Mouse (Mus musculus) right cerebral cortex, postnatal 36 days (tissue): ENCODE results near the gene Dcaf17.
A peak's percentile ranks its signal among the peaks of the same experiment; 100 is the strongest.

Experiments used
- DNase-seq, 2 experiments: peaks; one replicate each; pipeline ENCODE4 v3.0.0; 2022; ENCODE audit warnings: low spot score in 2 of 2, mixed read lengths in 1 of 2

Gene Dcaf17

GRCm38 (mm10) chr2:71055300-71056114 lies at the start of gene Dcaf17, which contains the start of gene Mettl8:
Gene Dcaf17 (plus strand): TSS chr2:71055328.
Gene Mettl8 (minus strand): TSS chr2:71055583.
- peak; percentile 87 to 88 for DNase-seq

- DNase-seq = no peak
Observed at GRCm38 (mm10) chr2:71011816-71012215, 43.3 kb upstream of the Dcaf17 start.

- DNase-seq = no peak
Observed at GRCm38 (mm10) chr2:71013521-71013920, 41.6 kb upstream of the Dcaf17 start.

- DNase-seq = no peak
Observed at GRCm38 (mm10) chr2:71019277-71019676, 35.9 kb upstream of the Dcaf17 start.

GRCm38 (mm10) chr2:71019704-71020375 lies 35.3 kb upstream of the Dcaf17 start:
- no peak for DNase-seq

- DNase-seq = peak in 1 of 2 experiments; percentile 20
Observed at GRCm38 (mm10) chr2:71020674-71021073, 34.5 kb upstream of the Dcaf17 start.

- DNase-seq = no peak
Observed at GRCm38 (mm10) chr2:71022991-71023390, 32.1 kb upstream of the Dcaf17 start.

- DNase-seq = no peak
Observed at GRCm38 (mm10) chr2:71023986-71024385, 31.1 kb upstream of the Dcaf17 start.

- DNase-seq = no peak
Observed at GRCm38 (mm10) chr2:71025576-71026315, 29.4 kb upstream of the Dcaf17 start.

GRCm38 (mm10) chr2:71026787-71027186 lies 28.3 kb upstream of the Dcaf17 start:
- DNase-seq = no peak

- no peak for DNase-seq
Observed at GRCm38 (mm10) chr2:71027631-71028030, 27.5 kb upstream of the Dcaf17 start.

- DNase-seq = no peak
Observed at GRCm38 (mm10) chr2:71030663-71031062, 24.5 kb upstream of the Dcaf17 start.

- no peak for DNase-seq
Observed at GRCm38 (mm10) chr2:71031973-71032794, 22.9 kb upstream of the Dcaf17 start.

- DNase-seq = no peak
Observed at GRCm38 (mm10) chr2:71033014-71033413, 22.1 kb upstream of the Dcaf17 start.

GRCm38 (mm10) chr2:71033987-71034386 lies 21.1 kb upstream of the Dcaf17 start:
- DNase-seq = no peak

- DNase-seq = no peak
Observed at GRCm38 (mm10) chr2:71037447-71037846, 17.7 kb upstream of the Dcaf17 start.

GRCm38 (mm10) chr2:71039522-71040121 lies 15.5 kb upstream of the Dcaf17 start:
- peak; percentile 73 to 78 for DNase-seq

- no peak for DNase-seq
Observed at GRCm38 (mm10) chr2:71046151-71046550, 9.0 kb upstream of the Dcaf17 start.

- no peak for DNase-seq
Observed at GRCm38 (mm10) chr2:71046751-71047320, 8.3 kb upstream of the Dcaf17 start.

GRCm38 (mm10) chr2:71048896-71049295 lies 6.2 kb upstream of the Dcaf17 start:
- no peak for DNase-seq

- DNase-seq = no peak
Observed at GRCm38 (mm10) chr2:71050511-71050910, 4.6 kb upstream of the Dcaf17 start.
